30 mouse cellular contexts compared by ENCODE assay signal in genomic region chr2:109766772-109767171, GRCm38 (mm10).
DNase-seq lines count a peak whose midpoint lies in the region; ATAC-seq and TF ChIP-seq lines count a peak whose summit lies in the region.
"Had no signal": no experiment of that assay in that cellular context is flagged by ENCODE, and none has a peak within 500 bp of the region (broad histone marks: within the 10 kb centered on the region; RNA-seq: fewer than 3 reads in every experiment).

No protein-coding gene starts in this region.

- no peak overlapping the region for H3K4me3 ChIP-seq in MEL (ENCODE audit: control insufficient read depth in 1 of 2, insufficient read depth in 1 of 2, low read depth in 2 of 2, low read length in 2 of 2)
- H3K4me3 ChIP-seq in hindbrain, embryonic 13.5 days = no peak overlapping the region
- H3K4me3 ChIP-seq in midbrain, embryonic 11.5 days (ENCODE audit: low read depth, low read length) = no peak overlapping the region
- H3K4me3 ChIP-seq: embryonic facial prominence, embryonic 10.5 days; embryonic facial prominence, embryonic 13.5 days; erythroblast, embryonic 14.5 days; forebrain, embryonic 13.5 days; gastrocnemius, adult 2 months; heart, embryonic 12.5 days; heart, embryonic 15.5 days; hindbrain, embryonic 10.5 days had no signal

- no peaks in the 10 kb centered on the region for H3K4me1 ChIP-seq in MEL (ENCODE audit: control insufficient read depth in 1 of 2, insufficient read depth in 2 of 2, low read length in 2 of 2)
- H3K4me1 ChIP-seq in hindbrain, embryonic 13.5 days (replicated peaks) = no peaks in the 10 kb centered on the region
- no peaks in the 10 kb centered on the region for H3K4me1 ChIP-seq in midbrain, embryonic 11.5 days (ENCODE audit: control insufficient read depth, insufficient read depth, low read length)
- H3K4me1 ChIP-seq: embryonic facial prominence, embryonic 10.5 days; embryonic facial prominence, embryonic 13.5 days; forebrain, embryonic 13.5 days; heart, embryonic 12.5 days; heart, embryonic 15.5 days; hindbrain, embryonic 10.5 days had no signal

- no peaks in the 10 kb centered on the region for H3K9me3 ChIP-seq in MEL (replicated peaks; ENCODE audit: insufficient read depth, low read length)
- no peaks in the 10 kb centered on the region for H3K9me3 ChIP-seq in hindbrain, embryonic 13.5 days
- no peaks in the 10 kb centered on the region for H3K9me3 ChIP-seq in midbrain, embryonic 11.5 days (ENCODE audit: control insufficient read depth, low read length)
- H3K9me3 ChIP-seq: embryonic facial prominence, embryonic 10.5 days; embryonic facial prominence, embryonic 13.5 days; forebrain, embryonic 13.5 days; heart, embryonic 12.5 days; heart, embryonic 15.5 days; hindbrain, embryonic 10.5 days had no signal

- H3K36me3 ChIP-seq in MEL (ENCODE audit: control insufficient read depth in 1 of 2, insufficient read depth in 2 of 2, low read length in 2 of 2) = no peaks in the 10 kb centered on the region
- no peaks in the 10 kb centered on the region for H3K36me3 ChIP-seq in hindbrain, embryonic 13.5 days
- no peaks in the 10 kb centered on the region for H3K36me3 ChIP-seq in midbrain, embryonic 11.5 days (ENCODE audit: control insufficient read depth, insufficient read depth, low read length)
- H3K36me3 ChIP-seq: embryonic facial prominence, embryonic 10.5 days; embryonic facial prominence, embryonic 13.5 days; heart, embryonic 12.5 days; heart, embryonic 15.5 days; hindbrain, embryonic 10.5 days had no signal

- H3K4me2 ChIP-seq in hindbrain, embryonic 13.5 days = no peak overlapping the region
- H3K4me2 ChIP-seq in midbrain, embryonic 11.5 days = no peak overlapping the region
- H3K4me2 ChIP-seq: embryonic facial prominence, embryonic 13.5 days; forebrain, embryonic 13.5 days; heart, embryonic 12.5 days; heart, embryonic 15.5 days; hindbrain, embryonic 14.5 days had no signal

- TF ChIP-seq CTCF in MEL (IDR thresholded peaks at IDR 0.05 in 2 of 3, conservative IDR thresholded peaks at IDR 0.05 in 1 of 3; ENCODE audit: control insufficient read depth in 1 of 3, insufficient read depth in 1 of 3, low read depth in 2 of 3, low read length in 3 of 3, poor library complexity in 1 of 3, severe bottlenecking in 1 of 3) = no peak

- TF ChIP-seq POLR2A in MEL (IDR thresholded peaks at IDR 0.05; ENCODE audit: control insufficient read depth in 1 of 2, insufficient read depth in 1 of 2, low read depth in 1 of 2, low read length in 2 of 2, poor library complexity in 1 of 2) = no peak

- TF ChIP-seq RAD21 in MEL (IDR thresholded peaks at IDR 0.05; ENCODE audit: low read depth, low read length) = no peak

- DNase-seq in 416B (ENCODE audit: low read depth) (peak; percentile 56), MEL (ENCODE audit: low read depth, low spot score) (peak; percentile 61)
- no peak for DNase-seq in T-cell, adult 2 months (ENCODE audit: low spot score)
- DNase-seq in midbrain, embryonic 11.5 days (ENCODE audit: low spot score, missing footprints) = no peak
- DNase-seq: adrenal gland, adult 8-10 months; adrenal gland, postnatal 25 days; cerebellum, adult 18-20 months; cerebellum, adult 9-10 months; cerebellum, postnatal 14 days; gastrocnemius, adult 2 months; gastrocnemius, postnatal 14 days; heart, adult 18-20 months; kidney, adult 18-20 months had no signal

- 92% methylated on average over 2 of the region's 2 CpGs for WGBS in hindbrain, embryonic 13.5 days
- 91% methylated on average over 2 of the region's 2 CpGs for whole genome bisulfite sequencing in midbrain, embryonic 11.5 days

- no peaks in the 10 kb centered on the region for H3K79me2 ChIP-seq in MEL (ENCODE audit: control insufficient read depth, insufficient read depth, low read length, poor library complexity)

- TF ChIP-seq EP300 in MEL (IDR thresholded peaks at IDR 0.05; ENCODE audit: low read depth in 1 of 2, low read length in 2 of 2) = peak in 1 of 2 experiments; percentile 27; a peak in 1 of 4 replicates

- no peak overlapping the region for H3K27ac ChIP-seq in MEL (ENCODE audit: control insufficient read depth, low read depth, low read length)
- no peak overlapping the region for H3K27ac ChIP-seq in hindbrain, embryonic 13.5 days
- no peak overlapping the region for H3K27ac ChIP-seq in midbrain, embryonic 11.5 days (ENCODE audit: low read depth, low read length)
- H3K27ac ChIP-seq: embryonic facial prominence, embryonic 10.5 days; embryonic facial prominence, embryonic 13.5 days; forebrain, embryonic 13.5 days; gastrocnemius, adult 2 months; heart, embryonic 15.5 days; hindbrain, embryonic 10.5 days; hindbrain, embryonic 14.5 days; hindbrain, postnatal 0 days had no signal

- H3K9ac ChIP-seq in MEL (ENCODE audit: control insufficient read depth, low read depth, low read length, poor library complexity, severe bottlenecking) = no peak overlapping the region
- no peak overlapping the region for H3K9ac ChIP-seq in hindbrain, embryonic 13.5 days
- no peak overlapping the region for H3K9ac ChIP-seq in midbrain, embryonic 11.5 days (ENCODE audit: low read length)
- H3K9ac ChIP-seq: embryonic facial prominence, embryonic 13.5 days; forebrain, embryonic 13.5 days; heart, embryonic 12.5 days; heart, embryonic 15.5 days; hindbrain, embryonic 14.5 days had no signal

- ATAC-seq in common myeloid progenitor, adult 5-6 weeks (replicated peaks; ENCODE audit: low read depth, poor library complexity, severe bottlenecking) = peak; percentile 100
- peak; percentile 97 for ATAC-seq in megakaryocyte, adult 5-6 weeks (ENCODE audit: poor library complexity, severe bottlenecking)
- no peak for ATAC-seq in hindbrain, embryonic 13.5 days (ENCODE audit: low FRiP score)
- no peak for ATAC-seq in midbrain, embryonic 11.5 days (ENCODE audit: low FRiP score)
- ATAC-seq: activated CD4-positive, CD25-positive, alpha-beta regulatory T cell, adult 4 months; CD4-positive, CD25-positive, alpha-beta regulatory T cell, adult 4 months; forebrain, embryonic 13.5 days; forebrain, embryonic 16.5 days; hindbrain, postnatal 0 days; inflammation-experienced regulatory T-cells, adult 6 months; intestine, embryonic 16.5 days had no signal

- no peaks in the 10 kb centered on the region for H3K27me3 ChIP-seq in MEL (ENCODE audit: control insufficient read depth in 1 of 2, insufficient read depth in 2 of 2, low read length in 2 of 2)
- no peaks in the 10 kb centered on the region for H3K27me3 ChIP-seq in hindbrain, embryonic 13.5 days
- no peaks in the 10 kb centered on the region for H3K27me3 ChIP-seq in midbrain, embryonic 11.5 days (ENCODE audit: control insufficient read depth, insufficient read depth, low read length)
- H3K27me3 ChIP-seq: embryonic facial prominence, embryonic 13.5 days; forebrain, embryonic 13.5 days; heart, embryonic 12.5 days; heart, embryonic 15.5 days had no signal

TF ChIP-seq in MEL, 35 proteins besides CTCF, POLR2A, EP300 and RAD21:
- TF ChIP-seq MAX (IDR thresholded peaks at IDR 0.05; ENCODE audit: low read length) (no peak), MEF2A (IDR thresholded peaks at IDR 0.05; ENCODE audit: extremely low read depth, insufficient replicate concordance, low read depth, low read length, poor library complexity, severe bottlenecking) (no peak), RCOR1 (IDR thresholded peaks at IDR 0.05; ENCODE audit: low read depth, low read length) (0 out of 2 replicates have a peak, but pooled peaks have one; percentile 19)

Comparison
In these comparisons a context has a peak if more than half of its experiments do, and no peak if none do; other contexts are left out.
1. DNase-seq: peak in 416B (single experiment) and MEL (single experiment); none in T-cell, adult 2 months (single experiment) and midbrain, embryonic 11.5 days (single experiment).
2. ATAC-seq: peak in common myeloid progenitor, adult 5-6 weeks (single experiment) and megakaryocyte, adult 5-6 weeks (single experiment); none in hindbrain, embryonic 13.5 days (single experiment) and midbrain, embryonic 11.5 days (single experiment).